Mouse (Mus musculus): ENCODE results near the gene Gm10142.
"Not testable (repeated sequence)": the region's sequence is repeated elsewhere in the genome, so short reads cannot be mapped to it uniquely, and the experiment has no call there.

- TF ChIP-seq GATA1 (IDR thresholded peaks at IDR 0.05; ENCODE audit: borderline replicate concordance, low read length); FLI1 (IDR thresholded peaks at IDR 0.05; ENCODE audit: low read length): not testable (repeated sequence)
These were observed 4.5 kb upstream of the Gm10142 start, which contains the start of gene Gm10024 for GRCm38 (mm10) chr10:77711157-77711556.
